Mouse (Mus musculus): ENCODE results near the gene Gdnf.

- TF ChIP-seq CTCF (IDR thresholded peaks at IDR 0.05; ENCODE audit: low read depth) (no peak), EP300 (IDR thresholded peaks at IDR 0.05; ENCODE audit: low read depth) (no peak)
Observed at GRCm38 (mm10) chr15:7814371-7814680, 3.7 kb downstream of the Gdnf start.
